Mouse (Mus musculus) left cerebral cortex, adult 9 months (tissue): ENCODE results near the gene Nr2e1.

Source experiments
- DNase-seq, 2 experiments: peaks; one replicate each; pipeline ENCODE4 v3.0.0; 2022; ENCODE audit warnings: low spot score in 2 of 2

Gene Nr2e1

DNA sequence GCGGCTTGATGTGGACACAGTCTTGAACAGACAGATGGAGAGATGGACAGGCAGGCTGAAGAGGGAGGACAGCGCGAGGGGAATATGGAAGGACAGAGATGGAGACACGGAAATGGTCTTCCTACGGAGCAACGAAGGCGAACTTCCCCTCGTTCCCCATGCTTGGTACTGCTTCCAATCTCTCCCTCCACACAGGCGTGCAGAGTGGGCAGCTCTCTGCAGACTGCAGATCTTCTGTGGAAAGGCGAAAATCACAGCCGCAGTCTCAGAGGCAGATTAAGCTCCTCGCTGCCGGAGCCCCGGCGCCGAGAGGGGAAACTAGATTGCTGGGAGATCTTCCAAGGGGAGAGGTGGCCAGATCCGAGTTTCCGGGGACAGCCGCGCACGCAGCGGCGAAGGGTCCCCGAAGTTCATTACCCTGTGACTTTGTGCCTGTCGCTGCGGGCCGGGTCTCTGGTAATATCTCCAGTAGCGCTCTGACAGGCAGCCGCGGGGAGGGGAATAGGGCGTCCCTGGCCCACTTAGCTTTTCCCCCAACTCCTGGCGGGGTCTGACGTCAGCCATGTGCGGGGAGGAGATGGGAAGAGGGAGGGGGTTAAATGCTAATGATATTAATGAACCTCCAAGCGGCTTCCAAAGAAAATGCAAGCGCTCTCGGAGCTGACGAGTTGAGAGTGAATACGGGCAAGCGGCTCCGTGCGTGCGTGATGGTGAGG is at the start of gene Nr2e1, which contains the start of gene Ostm1:
TSS of gene Nr2e1 (minus strand) at position 476 of the 716 bp plus-strand sequence.
TSS of gene Ostm1 (plus strand) at position 666 of the 716 bp plus-strand sequence.
- peak; percentile 20 to 39 for DNase-seq

DNA sequence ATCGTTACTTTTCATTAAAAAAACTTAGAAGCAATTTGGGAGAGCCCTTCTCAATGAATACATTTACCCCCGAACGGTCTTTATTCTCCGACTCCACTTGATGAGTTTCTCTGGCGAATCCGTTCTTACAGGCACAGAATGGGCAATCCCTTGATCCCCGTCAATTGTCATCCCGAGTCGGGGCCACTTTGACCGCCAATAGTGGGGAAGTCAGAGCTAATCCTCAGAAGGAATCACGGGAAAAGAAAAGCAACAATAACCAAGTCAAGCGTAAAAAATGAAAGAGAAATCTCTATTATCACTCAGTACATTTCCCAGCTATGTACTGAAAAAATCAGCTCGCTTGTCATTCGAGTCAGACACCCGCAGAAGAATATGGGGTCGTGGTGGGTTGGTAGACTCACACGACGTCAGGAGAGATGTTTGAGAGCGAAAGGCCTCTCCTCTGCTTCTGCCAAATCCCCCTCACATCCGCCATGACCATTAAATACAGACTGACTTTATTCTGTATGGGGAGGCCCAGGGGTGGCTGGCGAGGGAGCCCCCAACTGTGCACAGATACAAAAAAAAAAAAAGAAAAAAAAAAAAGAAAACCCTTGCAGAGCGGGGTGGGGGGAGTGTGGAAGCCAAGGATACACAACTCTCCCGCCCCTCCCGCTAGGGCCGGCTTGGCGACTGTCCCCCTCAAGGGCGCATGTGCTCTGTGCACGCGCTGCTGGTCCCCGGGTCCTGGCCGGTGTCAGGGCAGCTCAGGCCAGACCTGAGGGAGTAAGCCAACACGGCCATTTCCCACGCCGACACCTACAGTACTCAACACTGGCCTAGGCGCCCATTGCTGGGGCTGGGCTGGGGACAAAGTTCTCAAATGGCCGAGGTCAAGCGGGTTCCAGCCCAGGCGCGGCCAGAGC is 49.3 kb upstream of the Nr2e1 start:
- DNase-seq: no peak

DNA sequence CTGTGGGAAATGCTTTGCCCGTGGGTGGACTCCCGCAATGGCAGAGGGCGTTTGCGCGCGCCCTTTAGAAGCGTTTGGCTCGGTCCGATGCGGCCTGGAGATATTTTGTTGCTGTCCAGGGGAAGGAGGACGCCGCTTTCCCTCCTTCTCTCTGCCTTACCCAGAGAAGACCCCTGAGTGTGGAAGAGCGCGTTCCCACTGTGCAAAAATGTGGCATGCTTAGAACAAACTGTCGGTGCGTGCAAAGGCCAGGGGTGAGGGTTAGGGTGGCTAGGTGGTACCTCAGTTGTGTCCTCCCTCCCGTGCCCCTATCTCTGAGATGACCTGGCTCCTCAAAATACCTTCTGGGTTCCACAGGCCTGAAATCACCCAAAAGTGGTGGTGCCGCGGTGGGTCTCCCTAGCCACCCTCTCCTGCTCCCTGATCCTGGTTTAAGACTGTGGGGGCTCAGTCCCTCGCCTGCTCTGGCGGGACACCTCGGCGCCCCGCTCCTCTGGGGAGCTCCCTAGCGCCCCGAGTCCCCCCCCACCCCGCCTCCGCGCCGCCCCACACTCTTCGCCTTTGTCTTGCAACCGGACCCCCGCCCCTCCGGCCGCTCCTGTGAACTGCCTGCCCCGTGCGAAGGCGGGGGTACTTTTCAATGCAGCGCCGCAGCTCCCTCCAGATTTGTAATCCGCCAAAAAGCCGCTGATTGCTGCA is 48.5 kb upstream of the Nr2e1 start:
- DNase-seq: no peak

DNA sequence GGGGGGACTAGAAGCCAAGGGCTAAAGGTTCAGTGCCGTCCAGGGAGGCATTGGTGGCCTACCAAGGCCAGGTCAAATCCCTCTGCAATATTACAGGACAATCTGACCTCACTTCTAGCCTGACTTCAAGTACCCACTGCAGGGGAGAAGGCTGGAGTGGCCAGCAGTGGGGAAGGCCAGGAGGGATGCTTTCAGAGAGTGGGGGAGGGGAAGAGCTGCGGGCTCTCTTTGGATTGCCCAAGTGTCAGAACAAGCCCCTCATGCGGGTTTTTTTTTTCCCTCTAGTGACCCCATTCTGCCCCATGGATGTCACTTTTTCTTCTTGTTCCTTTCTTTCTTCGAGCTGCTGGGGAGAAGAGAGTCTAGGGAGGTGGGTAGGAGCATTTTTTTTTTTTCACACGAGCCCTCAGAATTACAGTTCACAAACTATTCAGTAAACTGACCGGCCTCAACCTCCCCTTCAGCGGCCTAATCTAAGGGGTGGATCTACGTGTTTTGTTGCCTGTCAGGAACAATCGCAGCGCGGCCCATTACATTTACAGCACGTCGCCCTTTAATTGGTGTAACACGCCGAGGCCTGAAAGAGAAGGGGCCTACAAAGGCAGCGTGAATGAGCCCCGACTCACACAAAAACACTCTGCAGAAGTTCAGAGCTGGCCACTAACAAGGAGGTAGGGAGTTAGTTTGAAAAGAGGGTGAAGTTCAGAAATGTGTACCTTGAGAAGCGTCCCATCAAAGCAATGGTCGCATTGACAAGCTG is 47.3 kb upstream of the Nr2e1 start:
- no peak for DNase-seq

DNA sequence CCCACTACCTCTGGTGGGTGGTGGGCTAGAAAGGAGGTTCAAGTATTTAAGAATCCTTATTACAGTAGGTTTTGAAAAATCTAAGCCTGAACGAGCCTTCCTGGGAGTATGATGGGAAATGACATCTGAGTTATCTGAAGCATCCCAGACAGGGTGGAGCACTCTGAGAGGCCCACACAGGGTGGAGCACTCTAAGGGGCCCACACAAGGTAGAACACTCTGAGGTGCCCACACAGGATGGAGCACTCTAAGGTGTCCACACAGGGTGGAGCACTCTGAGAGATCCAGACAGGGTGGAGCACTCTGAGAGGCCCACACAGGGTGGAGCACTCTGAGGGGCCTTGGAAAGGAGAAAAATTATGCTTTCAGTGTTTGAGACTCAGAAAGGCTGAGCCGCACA is 42.5 kb upstream of the Nr2e1 start:
- DNase-seq: no peak

DNA sequence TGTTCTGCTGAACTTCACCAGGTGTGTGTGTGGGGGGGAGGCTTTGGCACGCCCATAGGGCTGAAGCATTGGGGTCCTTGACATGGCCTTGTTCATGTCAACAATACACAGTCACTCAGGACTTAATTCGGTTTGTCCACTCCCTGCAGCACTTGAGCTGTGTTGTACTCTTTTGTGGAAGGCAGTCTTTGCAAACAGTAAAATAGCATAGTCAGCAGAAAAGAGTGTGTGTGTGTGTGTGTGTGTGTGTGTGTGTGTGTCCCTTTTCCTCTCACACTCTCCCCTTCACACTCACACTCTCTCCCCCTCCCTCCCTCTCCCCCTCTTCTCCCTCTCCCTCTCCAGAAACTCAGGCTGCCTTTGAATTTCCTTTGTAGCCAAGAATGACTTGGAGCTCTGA is 34.9 kb upstream of the Nr2e1 start:
- no peak for DNase-seq

DNA sequence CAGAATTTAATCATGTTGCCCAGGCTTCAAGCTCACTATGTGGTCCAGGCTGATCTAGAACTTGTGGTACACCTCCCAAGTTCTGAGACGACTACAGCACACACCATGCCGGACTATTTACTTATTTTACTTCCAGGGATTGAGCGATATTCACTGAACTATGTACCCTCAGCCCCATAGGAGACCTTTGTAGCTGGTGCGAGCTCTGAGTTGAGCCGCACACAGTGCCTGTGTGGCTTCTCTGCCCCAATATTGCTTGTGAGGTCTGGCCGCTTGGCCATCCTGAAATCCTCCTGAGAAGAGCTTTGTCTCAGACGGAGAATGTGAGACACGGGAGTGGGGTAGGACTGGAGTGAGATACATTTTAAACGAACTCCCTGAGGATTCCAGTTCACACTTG is 31.3 kb upstream of the Nr2e1 start:
- DNase-seq: no peak

DNA sequence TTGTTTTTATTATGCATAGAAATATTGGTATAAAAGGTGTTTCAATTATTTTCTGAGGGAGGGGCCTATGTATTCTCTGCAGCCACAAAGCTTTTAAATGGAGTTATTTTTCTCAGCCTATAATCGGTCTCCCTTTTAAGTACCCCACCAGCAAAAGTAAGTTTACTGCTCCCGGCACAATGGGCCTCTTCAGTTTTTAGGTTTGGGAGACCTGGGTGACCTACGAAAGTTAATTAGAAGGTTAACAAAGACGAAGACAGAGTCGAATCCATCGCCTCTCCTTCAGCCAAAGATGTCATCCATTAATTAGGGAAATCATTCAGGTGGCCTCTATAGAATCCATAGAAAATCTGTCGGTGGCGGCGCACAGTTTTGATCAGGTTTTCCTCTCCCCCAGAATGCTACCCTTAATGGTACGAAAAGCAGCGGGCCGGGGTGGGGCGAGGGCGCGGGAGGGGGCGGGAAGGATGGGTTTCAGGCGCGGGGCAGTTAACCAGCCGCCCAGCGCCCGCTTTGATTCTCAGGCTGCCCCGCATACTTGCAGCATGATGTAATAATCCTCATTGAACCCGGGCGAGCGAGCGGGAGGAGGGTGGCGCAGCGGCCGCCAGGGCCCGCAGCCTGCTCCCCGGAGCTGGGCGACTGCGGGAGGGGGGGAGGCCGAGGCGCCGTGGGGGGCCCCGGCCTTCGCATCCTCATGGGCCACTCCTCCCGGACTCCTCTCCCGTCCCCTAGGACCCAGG is 30.4 kb upstream of the Nr2e1 start:
- DNase-seq: no peak

DNA sequence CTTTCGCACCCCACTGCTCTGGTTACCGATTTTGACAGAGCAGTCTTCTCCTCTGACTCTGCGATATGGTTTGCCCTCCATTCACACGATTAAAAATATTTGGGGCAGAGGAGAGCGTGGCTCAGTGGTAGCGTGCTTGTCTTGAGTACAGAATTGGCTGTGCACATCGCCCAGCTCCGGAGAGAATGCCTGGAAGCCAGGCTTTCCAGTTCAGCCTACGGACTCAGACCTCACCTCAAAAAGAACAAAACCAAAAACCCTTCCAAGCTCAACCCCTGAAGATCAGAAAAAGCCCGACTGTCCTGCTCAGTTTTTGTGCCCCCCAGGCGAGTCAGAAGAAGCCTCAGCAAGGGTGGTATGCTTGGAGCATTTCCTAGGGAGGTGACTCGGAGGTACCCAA is 29.6 kb upstream of the Nr2e1 start:
- DNase-seq: no peak

DNA sequence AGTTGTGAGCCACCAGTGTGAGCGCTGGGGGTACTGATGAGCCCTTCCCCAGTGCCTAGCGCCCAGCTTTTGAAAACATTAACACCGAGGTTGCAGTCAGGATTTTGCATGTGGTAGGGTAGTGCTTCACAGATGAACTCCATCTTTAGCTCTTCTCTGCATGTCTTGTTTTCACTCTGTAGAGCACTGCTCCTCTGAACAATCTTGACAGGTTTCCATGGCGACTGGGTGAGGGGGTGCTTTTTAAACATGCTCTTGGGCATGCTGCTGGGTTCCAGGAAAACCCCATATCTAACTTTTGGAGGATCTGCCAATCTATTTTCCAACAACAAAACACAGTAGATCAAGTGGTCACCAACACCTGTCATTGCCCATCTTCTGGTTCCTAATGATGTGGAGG is 23.3 kb upstream of the Nr2e1 start:
- no peak for DNase-seq

DNA sequence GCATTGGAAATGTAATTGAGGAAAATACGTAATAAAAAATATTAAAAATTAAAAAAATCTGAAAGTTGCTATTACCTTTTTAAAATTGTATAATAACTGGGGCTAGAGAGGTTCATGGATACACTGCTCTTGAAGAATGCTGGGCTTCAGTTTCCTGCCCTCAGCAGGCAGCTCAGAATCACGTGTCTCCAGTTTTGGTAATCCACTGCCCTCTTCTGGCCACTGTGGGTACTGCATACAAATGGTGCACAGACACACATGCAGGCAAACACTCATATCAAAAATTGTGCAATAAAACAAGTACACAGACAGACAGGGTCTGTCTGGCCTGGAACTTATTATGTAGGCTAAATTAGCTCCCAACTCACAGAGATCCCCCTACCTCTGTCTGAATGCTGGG is 21.4 kb upstream of the Nr2e1 start:
- no peak for DNase-seq

DNA sequence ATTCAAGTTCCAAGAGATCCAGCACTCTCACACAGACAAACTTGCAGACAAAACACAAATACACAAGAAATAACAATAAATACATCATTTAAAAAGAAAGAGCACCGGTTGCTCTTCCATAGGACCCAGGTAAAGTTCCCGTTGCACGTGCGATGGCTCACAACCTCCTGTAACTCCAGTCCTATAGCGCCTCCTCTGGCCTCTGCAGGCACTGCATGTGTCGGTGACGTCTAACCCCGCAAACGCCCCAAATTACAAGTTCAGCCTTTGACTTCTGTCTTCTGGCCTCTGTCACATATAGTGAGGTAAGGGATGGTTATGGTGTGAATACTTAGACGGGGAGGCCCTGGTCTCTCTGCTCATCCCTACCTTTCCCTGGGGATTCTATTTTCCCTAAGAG is 18.1 kb upstream of the Nr2e1 start:
- no peak for DNase-seq

DNA sequence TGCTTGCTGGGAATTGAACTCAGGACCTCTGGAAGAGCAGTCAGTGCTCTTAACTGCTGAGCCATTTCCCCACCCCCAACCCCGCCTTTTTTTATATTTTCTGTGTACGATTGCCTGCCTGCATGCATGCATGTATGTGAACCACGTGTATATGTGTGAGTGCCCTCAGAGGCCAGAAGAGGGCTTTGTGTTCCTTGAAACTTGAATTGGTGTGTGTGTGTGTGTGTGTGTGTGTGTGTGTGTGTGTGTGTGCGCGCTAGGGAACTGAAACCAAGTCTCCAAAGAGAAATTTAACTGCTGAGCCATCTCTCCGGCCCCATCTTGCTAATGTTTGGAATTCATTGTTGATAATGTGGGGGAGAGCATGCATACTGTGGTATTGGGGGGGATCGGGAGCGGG is 15.2 kb upstream of the Nr2e1 start:
- no peak for DNase-seq

DNA sequence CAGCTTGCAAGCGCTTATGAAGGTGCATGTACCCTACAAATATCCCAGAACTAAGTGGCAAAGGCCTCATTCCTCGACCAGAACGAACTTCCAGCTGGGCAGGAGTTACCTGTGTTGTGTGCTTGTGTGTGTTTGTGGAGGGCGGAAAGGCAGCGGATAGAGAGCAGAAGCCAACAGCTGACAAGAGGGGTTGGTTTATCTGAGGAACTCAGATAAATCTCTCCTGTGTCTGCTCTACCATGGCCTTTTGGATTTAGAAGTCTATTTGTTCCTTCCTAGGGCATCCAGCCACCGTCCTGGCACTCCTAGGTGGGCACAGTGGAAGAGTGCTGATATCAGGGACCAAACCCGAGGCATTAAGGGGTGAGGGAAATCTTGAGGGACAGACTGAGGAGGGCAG is 9.8 kb upstream of the Nr2e1 start:
- DNase-seq: no peak

DNA sequence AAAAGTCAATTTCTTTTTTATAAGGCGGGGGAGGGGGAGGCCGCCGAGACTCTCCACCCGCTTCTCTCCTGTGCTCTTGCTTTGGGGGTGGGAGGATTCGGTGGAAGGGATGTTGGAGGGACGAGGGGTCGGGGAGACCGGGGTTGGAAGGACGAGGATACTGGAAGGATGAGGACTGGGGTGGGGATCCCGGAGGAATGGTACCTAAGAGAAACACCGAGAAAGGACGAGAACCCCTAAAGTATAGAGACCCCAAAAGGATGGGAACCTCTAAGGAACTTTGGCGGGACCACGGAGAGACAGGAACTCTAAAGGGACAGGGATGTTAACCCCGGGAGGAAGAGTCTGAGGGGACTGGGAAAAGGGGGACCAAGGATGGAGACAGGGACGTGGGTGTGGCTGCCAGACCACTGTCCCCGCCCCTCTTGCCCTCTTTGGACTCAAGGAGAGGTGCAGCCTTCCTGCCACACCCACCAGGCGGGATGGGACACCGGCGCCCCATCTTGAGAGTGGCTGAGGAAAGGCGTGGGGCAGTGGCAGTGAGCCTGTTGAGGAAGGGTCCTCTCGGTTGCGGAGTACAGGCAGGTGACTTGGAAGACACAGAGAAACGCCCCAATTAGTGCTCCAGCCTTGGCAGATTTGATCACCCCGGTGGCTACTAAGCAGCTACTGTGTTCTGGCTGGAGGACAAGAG is 8.7 kb upstream of the Nr2e1 start:
- DNase-seq: no peak

DNA sequence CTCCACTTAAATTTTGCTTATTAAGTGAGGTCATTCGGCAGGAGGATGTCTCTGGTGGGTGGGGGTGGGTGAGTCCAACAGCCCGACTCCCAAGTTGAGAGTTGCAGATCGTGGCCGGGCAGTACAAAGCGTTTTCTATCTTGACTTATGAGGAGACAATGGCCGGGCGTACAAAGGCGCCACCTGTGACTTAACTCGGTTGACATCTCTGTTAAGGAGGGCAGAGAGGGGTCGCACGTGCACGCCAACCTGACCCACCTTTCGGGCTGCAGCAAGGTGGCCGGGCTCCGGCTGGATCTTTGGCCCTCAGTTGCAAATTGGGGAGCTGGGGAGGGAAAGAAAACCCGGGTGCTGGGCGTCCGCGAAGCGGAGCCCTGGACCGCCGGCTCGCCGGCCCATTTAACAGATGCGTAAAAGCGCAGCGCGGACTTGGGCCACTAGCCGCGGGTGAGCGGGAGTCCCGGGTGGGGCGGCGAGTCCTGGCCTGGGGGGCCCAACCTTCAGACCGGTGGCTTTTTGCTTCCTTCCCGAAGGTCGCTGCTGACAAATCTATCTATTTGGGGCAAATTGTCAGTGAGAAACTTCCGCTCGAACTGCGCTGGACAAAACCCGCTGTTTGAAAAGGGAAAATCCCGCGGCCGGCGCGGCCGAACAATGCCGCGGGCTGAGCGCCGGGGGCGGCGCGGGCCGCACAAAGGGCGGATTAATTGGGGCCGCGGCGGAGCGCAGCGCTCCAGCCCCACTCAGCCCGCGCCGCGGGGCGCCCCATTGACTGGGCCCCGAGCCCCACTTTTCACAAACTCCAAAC is 8.0 kb upstream of the Nr2e1 start:
- DNase-seq: no peak

DNA sequence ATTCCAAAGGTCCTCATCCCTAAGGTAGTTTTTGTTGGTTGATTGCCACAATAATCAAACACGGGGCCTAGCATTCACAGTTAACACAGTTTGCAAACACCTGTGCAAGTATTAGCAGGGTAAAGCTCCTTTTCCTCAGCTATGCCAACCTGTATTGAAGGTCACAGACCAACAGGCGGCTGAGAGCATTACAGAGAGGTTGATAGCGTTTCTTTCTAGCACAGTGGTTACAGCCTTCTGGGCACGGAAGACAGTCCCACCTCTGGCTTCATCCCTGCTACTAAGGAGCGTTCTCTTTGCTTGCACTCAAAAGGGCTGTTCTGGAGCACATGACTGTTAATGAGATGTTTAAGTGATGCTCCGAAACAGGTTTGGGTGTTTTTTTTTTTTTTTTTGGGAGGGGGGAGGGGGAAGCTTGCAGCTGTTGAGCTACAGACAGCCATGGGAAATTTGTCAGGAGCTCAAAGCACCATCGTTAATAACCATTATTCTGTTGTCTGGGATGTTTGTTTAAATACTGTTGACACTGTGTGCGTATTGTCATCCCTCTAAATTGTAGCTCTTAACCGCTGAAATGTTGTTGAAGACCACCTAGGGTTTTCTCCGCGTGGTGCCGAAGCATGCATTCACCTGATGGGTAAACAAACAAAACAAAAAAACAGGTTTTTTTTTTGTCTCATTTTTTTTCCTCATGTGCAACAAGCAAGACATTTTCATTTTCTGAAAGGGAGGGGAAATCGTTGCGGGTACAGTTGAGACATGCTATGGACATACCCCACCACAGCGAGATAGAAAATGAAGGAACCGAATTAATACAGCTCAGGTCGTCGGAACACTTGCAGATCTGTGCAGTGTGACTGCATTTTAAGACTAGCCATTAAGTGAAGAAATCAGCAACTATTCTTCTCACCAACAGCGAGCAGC is 7.1 kb upstream of the Nr2e1 start:
- DNase-seq: no peak

DNA sequence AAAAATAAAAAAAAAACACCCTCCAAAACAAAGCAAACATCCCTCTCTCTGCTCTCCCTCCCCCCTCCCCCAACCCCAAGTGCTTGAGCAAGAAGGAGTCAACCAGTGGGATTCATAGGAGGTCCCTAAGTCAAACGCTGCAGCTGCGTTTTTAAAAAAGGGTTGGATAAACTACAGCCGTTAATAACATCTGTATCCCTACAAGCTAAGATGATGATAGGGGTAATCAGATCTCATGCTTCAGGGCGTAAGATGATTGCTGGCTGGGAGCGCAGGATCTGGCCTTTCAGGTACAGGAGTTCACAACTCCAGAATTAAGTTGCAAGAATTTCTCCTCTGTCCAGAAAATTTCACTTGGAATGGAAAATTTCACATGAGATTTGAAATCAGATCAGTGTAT is 6.1 kb upstream of the Nr2e1 start:
- DNase-seq: no peak
